Mouse (Mus musculus) megakaryocyte-erythroid progenitor cell, adult 5-6 weeks (primary cell): ENCODE measurements around the gene Nup88. TPM values are rescaled to one million over a fixed set of nuclear protein-coding genes. Genes with fewer than 3 reads are reported as not detected.
A peak's percentile ranks its signal among the peaks of the same experiment; 100 is the strongest.

ENCODE experiments used
- ATAC-seq: replicated peaks from 2 replicates; pipeline ENCODE4 v1.8.0; 2016; ENCODE audit warnings: mild to moderate bottlenecking, inconsistent platforms; ENCODE audit not compliant: severe bottlenecking, poor library complexity, low FRiP score, low TSS enrichment
- total RNA-seq, 2 experiments: library from RNA; stranded (forward) in 1 of 2; stranded (reverse) in 1 of 2; fragments of 200-1000, 215-1000 nt in 1 of 2; fragments of >200 nt in 1 of 2; fragmentation: Nextera tagmentation in 1 of 2; gene quantifications; 2 replicates each; pipeline ENCODE4 v1.2.3; 2014 to 2017

Nup88 gene
- total RNA-seq (2014; fragmentation: Nextera tagmentation) (108 and 155 TPM in 2 replicates), total RNA-seq (2017) (152 and 196 TPM in 2 replicates)

- peak; percentile 76 for ATAC-seq
Observed at GRCm38 (mm10) chr11:70969821-70970559, at the start of gene Nup88, which contains the start of gene Rpain. Gene Nup88, minus strand, starts transcription at chr11:70969973. Gene Rpain, plus strand, starts transcription at chr11:70970213.

GRCm38 (mm10) chr11:71018416-71019200 is 48.8 kb upstream of the Nup88 start:
- ATAC-seq: no peak

GRCm38 (mm10) chr11:71017051-71017450 is 47.3 kb upstream of the Nup88 start:
- no peak for ATAC-seq

- no peak for ATAC-seq
Observed at GRCm38 (mm10) chr11:71012743-71013142, 43.0 kb upstream of the Nup88 start.

GRCm38 (mm10) chr11:71008321-71008720 is 38.5 kb upstream of the Nup88 start:
- no peak for ATAC-seq

- no peak for ATAC-seq
Observed at GRCm38 (mm10) chr11:71007831-71008230, 38.1 kb upstream of the Nup88 start.

GRCm38 (mm10) chr11:71007026-71007425 is 37.3 kb upstream of the Nup88 start:
- no peak for ATAC-seq

- ATAC-seq: no peak
Observed at GRCm38 (mm10) chr11:71005046-71005445, 35.3 kb upstream of the Nup88 start.

- peak; percentile 97 for ATAC-seq
Observed at GRCm38 (mm10) chr11:71004316-71004773, 34.6 kb upstream of the Nup88 start, which contains the start of gene Dhx33. Gene Dhx33, minus strand, starts transcription at chr11:71004437.

- peak; percentile 50 for ATAC-seq
Observed at GRCm38 (mm10) chr11:71003611-71004315, 34.0 kb upstream of the Nup88 start.

- no peak for ATAC-seq
Observed at GRCm38 (mm10) chr11:71001167-71001566, 31.4 kb upstream of the Nup88 start.

- ATAC-seq: peak; percentile 96
Observed at GRCm38 (mm10) chr11:70982557-70983228, 12.9 kb upstream of the Nup88 start, which contains the start of gene C1qbp. Gene C1qbp, minus strand, starts transcription at chr11:70983026.

- ATAC-seq: no peak
Observed at GRCm38 (mm10) chr11:70982030-70982429, 12.3 kb upstream of the Nup88 start.

GRCm38 (mm10) chr11:70980751-70981510 is 11.2 kb upstream of the Nup88 start:
- no peak for ATAC-seq

- ATAC-seq: no peak
Observed at GRCm38 (mm10) chr11:70980232-70980631, 10.5 kb upstream of the Nup88 start.

- ATAC-seq: no peak
Observed at GRCm38 (mm10) chr11:70977293-70977692, 7.5 kb upstream of the Nup88 start.

- no peak for ATAC-seq
Observed at GRCm38 (mm10) chr11:70975193-70975592, 5.4 kb upstream of the Nup88 start.

- ATAC-seq: 0 out of 2 replicates have a peak, but pooled peaks have one; percentile 26
Observed at GRCm38 (mm10) chr11:70973947-70974346, 4.2 kb upstream of the Nup88 start.
